Mouse (Mus musculus): ENCODE measurements around the gene Ccdc93.

GRCm38 (mm10) chr1:121466276-121466675 lies 35.4 kb downstream of the Ccdc93 start:
- TF ChIP-seq CTCF (conservative IDR thresholded peaks at IDR 0.05; ENCODE audit: insufficient read depth, insufficient read length, low read depth, low read length) (no peak), POLR2A (IDR thresholded peaks at IDR 0.05; ENCODE audit: low read depth, low read length) (no peak)

Data from kidney, adult 2 months (tissue).